Mouse (Mus musculus): ENCODE data around the gene Malsu1. TPM values are rescaled to one million over a fixed set of nuclear protein-coding genes. Genes with fewer than 3 reads are reported as not detected.

The Malsu1 gene
- total RNA-seq, 4 experiments from 2014 or later = 42.6 to 60.3 (median 52.1) TPM

DNA sequence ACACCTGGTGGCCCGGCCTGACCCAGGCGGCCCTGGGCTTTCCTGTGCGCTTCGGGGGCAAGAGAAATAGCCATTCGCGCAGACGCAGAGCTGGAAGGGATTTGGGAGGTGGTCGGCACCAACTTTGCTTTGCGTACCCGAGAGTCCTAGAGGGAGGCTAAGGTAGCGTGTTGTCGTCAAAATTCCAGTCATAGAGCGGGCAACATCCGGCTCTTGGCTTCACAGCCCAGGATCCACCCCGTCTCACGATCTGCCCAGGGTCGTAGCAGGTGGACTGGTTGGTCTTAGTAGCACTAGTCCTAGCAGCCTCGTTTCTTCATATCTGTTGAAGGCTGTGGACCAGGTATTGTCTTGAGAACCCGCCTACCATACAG, 509 bp downstream of the Malsu1 start:
- no peak for DNase-seq (ENCODE audit: low spot score in 2 of 2)

DNA sequence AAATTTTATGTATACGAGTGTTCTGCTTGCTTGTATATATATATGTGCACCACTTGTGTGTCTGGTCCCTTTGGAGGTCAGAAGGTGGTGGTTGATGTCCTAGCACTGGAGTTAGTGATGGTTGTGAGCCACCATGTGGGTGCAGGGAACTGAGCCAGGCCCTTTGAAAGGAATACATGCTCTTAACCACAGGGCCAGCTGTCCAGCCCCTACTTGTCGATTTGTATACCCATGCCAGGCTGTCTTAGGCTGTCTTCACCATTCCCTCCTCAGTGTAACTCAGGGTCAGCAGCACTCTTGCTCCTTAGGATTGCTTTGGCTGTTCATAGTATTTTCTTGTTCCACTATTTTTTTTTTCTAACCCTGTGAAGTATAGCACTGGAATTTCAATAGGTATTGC, 4.3 kb downstream of the Malsu1 start:
- DNase-seq (ENCODE audit: low spot score in 2 of 2) = no peak

DNA sequence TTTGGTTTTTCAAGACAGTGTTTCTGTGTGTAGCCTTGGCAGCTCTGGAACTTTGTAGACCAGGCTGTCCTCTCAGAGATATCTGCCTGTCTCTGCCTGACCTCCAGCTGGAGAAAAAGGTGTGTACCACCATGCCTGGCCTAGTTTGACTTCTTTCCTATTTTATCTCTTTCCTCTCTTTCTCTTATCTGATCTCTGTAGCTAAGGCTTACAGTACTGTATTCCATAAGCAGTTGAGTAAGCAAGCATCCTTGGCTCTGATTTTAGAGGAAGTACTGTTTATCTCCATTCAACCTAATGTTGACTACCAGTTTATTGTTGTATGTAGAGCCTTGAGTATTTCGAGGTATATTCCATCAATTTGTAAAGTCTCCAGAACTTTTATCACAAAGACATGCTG, 5.7 kb downstream of the Malsu1 start:
- DNase-seq (ENCODE audit: low spot score in 2 of 2) = no peak

DNA sequence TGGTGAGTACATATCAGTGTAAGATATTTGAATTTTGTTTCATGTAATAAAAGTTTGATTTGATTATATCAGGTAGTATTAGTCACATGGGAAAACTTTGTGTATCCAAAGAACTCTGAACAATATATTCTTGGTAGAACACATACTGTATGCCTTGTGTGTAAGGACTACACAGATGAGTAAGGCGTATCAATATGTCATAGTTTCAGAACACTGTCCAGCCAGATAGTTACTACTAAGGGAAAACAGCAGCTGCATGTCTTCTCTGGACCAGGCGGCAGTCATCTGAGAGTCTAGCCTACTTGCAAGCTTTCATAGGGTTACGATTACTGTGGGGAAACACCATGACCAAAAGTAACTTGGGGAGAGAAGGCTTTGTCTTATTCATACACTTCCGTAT, 9.4 kb downstream of the Malsu1 start:
- no peak for DNase-seq (ENCODE audit: low spot score in 2 of 2)

DNA sequence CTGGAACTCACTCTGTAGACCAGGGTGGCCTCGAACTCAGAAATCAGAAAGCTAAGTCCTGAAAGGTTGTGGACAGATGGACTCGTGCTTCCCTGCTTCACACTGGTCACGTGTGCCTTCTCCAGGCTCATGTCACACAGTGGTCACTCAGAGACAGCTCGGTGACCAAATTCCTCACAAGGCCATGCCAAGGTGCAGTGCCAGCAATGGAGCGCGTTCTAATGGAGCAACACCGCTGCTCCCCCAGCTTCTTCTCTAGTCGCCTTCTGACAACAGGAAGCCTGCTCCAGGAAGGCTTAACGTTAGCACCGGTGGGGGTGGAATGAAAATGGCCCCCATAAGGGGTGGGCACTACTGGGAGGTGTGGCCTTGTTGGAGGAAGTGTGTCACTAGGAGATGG, 21.4 kb downstream of the Malsu1 start:
- no peak for DNase-seq (ENCODE audit: low spot score in 2 of 2)

DNA sequence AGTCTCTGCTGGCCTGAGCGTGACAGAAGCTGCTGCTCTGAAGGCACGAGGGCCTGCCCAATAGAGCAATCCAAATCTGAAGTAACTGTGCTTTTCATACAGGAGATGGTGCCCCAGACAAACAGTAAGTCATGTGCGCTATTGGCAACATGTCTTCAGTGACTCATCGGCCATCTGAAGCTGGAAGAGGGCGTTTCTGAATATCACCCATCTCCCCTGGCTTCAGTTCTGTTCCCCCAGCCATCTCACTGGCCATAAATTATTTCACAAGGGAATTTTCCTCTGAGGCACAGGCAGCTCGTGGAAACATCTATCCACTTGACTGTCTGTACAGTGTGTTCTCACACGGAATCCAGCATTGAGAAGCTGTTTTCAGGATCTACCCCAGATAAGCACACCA, 22.8 kb downstream of the Malsu1 start:
- DNase-seq (ENCODE audit: low spot score in 2 of 2) = peak; percentile 45 to 58

DNA sequence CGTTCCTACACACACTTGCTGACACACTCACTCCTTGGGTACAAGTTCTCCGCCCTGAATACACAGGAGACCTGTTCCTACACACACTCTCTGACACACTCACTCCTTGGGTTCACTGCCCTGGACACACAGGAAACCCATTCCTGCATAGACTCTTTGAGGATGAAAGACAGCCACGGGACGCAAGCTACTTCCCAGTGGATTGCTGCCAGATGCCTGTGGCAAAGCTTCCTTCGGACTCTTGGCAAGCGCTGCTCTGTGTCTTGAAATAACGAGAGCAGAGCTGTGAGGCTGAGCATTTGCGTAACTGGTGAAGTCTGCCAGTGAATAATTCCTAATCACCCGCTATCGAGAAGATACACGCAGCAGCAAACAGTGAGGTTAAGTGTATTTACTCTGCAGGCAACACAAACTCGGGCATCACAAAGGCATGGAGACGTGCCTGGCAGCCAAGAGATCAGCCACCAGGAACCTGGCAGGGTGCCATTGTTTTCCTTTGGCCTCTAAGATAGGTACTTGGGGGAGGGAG, 23.4 kb downstream of the Malsu1 start:
- DNase-seq (ENCODE audit: low spot score in 2 of 2) = peak; percentile 75 to 84

DNA sequence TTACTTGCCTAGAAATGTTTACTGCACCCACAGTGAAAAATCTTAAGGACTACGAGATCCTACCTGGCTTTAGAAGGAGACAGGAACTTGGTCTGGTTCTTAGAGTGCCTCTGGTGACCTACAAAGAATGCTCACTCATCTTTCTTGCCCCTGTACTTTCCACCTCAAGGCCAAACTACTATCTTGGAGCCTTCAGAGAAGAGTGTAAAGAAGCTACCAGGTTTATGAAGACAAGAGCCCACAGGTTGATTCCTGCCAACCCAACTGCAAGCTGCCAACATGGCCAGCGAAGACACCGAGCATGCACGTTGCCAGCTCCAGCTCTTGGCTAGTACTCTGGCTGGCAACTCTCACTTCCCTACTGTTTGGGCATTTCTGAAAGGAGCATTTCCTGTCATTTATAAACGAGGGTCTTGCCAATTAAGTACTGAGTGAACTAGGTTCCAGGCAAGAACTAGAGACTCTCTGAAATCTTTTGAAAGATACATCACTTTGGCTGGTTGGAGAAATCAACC, 24.1 kb downstream of the Malsu1 start:
- DNase-seq (ENCODE audit: low spot score in 2 of 2) = peak in 1 of 2 experiments; percentile 28

DNA sequence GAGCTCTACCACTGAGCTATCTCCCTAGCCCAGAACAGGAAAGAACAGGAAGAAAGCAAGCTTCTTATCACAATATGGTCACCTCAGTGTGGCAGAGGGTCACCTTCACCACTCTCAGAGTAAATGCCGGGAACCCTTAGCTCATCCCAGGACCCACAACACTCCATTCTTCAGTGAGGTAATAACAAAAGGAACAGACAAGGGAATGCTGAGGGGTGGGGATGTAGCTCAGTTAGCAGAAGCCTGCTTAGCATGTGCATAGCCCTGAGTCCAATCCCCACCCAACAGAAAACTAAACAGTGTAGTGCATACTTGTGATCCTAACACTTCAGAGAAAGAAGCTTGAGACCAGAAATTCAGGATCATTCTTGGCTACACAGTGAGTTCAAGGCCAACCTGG, 25.5 kb downstream of the Malsu1 start:
- no peak for DNase-seq (ENCODE audit: low spot score in 2 of 2)

DNA sequence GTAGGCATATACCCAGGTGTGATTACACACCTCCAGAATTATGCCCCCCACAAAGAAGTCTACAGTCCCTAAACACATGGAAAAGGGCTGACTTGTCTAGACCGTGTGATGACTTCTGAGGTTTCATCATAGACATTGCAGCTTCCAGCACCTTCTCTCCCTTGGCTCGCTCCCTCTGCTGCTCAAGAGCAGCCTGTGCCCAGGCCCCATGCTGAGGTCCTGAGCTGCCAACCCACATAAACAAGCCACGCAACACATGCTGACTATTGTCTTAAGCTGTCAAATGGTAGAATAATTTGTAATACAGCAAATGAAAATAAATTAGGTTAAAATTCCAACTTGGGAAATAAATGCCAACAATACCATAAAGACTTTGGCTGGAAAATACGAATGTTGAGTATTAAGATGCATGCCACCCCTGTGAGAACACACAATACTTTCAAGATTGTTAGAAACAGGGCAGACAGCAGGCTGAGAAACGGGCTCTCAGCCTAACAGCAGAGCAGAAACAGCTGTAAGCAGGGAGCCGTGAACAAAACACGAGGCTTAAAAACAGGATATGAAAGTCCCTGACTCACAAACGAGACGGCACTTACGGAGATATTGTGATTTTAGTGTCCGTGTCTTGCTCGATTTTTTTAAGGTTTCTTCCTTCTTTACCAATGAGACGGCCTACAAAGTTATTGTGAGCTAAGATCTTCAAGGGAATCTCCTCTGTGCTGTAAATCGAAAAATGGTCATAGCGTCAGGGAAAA, 33.3 kb downstream of the Malsu1 start:
- no peak for DNase-seq (ENCODE audit: low spot score in 2 of 2)

DNA sequence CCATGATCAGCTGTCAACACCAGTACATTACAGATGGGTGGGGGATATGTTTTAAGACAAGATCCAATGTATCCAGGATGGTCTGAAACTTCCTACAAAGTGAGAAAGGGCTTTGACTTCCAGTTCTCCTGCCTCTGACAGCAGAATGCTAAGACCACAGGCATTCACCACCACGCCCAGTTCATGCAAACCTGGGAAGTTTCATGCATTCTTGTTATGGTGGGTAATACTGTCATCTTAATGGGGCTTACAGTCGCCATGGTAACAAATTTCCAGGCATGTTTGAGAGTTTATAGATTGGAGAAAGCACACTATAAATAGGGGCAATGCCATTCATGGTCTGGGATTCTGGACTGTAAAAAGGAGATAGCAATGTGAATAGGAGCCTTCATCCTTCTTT, 35.6 kb downstream of the Malsu1 start:
- no peak for DNase-seq (ENCODE audit: low spot score in 2 of 2)

DNA sequence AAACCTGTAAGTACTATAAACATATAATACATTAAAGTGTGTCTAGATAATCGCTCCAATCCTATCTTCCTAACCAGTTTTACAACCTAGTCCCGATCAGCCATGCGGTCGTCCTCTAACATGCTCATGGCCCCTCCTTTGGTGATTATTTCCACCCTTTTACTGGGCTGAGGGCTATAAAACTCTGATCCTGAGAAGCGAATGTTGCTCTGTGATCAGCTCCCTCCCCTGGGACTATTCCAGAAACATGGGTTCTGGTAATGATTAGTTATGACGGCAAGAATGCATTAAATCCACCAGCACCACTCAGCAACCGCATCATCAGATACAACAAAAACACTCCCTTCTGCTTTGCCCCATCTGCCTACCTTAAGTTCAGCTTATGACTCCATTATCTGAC, 40.3 kb downstream of the Malsu1 start:
- no peak for DNase-seq (ENCODE audit: low spot score in 2 of 2)

DNA sequence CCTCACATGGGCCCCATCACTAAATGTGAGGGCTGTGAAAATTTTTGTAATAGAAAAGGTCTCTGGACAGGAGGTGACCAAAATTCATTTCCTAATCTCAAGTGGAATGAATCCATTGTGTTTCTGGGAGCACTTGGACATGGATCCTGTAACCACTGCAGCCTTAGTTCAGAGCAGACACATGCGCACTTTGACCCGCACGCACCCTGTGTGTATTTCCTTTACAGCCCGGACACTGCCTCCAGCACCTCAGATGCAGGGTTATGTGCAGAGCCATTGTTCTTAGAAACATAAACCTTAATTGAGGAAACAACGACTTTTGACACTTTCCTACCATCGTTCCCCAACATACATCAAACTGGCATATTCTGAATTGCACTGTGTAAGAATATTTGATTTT, 40.9 kb downstream of the Malsu1 start:
- DNase-seq (ENCODE audit: low spot score in 2 of 2) = no peak

DNA sequence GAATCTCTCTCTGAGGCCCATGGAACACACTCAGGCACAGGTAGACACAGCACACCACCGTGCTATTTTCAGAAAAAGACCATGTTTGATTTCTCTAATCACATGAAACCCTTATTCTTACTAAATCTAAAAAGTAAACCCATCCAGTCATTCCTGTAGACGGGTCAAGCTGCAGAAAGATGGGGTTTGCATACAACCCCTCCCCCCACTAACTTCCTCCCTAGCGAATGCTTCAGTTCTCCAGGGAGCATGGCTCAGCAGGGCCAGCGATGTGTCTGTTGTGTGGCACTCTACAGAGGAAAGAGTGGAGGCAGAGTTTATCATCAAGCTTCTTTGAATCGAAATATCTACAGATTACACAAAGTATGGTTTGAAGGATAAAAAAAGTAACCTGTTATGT, 42.0 kb downstream of the Malsu1 start:
- no peak for DNase-seq (ENCODE audit: low spot score in 2 of 2)

DNA sequence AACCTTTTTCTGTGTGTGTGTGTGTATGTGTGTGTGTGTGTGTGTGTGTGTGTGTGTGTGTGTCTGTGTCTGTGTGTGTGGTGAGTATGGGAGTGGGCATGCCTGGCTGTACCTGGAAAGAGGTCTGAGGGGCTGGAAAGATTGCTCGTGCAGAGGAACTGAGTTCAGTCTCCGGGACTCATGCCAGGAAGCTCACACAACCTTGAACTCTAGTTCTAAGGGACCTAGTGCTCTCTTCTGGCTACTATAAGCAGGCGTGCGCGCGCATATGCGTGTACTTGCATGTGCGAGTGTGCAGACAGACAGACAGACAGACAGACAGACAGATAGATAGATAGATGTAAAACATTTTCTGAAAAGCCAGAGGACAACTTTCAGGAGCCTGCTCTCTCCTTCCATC, 42.6 kb downstream of the Malsu1 start:
- DNase-seq (ENCODE audit: low spot score in 2 of 2) = no peak

DNA sequence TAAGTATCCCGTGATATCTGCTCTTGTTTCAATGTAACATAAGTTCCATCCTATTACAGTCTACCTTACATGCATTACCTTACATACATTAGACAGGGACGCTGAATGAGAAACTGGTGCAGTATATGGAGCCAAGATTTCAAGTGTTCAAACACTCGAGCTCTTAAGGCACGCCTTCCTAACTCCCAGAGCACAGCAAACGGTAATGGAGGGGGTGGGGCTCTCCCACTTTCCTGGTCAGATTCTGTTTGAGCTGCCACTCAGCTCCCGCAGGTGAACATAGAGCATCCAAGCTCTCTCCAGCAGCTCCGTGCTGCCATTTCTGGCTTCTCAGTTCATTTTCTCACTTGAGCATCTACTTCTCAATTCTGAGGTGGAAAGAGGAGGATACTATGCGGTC, 44.9 kb downstream of the Malsu1 start:
- DNase-seq (ENCODE audit: low spot score in 2 of 2) = no peak

DNA sequence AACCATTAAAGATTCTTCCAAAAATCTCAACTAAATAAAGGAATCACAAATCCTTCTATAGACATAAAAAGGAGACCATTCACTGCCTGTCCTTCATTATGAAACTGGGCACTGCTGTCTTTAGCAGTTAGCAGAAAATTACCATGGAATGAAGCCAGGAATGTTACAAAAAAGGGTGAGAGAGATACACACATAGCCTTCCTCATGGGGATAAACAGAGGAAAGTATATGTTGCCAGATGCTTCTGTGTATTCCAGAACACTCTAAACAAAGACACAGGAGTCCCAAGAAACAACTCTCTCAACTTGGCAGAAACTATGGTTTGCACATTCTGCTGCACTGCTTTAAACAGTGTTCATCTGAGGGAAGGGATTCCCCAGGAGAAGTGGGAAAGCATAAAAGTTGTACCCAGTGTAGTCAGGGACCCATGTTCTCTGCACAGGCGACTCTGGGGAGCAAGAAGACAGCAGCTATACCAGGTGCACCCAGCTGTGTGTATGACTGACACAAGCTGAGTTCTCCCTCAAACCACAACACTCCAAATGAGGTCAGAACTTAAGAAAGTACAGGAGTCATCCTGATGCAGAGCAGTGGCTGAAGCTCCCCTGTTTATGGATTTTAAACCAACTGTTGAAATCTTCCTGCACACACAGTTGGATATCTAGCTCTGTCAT, 46.0 kb downstream of the Malsu1 start:
- no peak for DNase-seq (ENCODE audit: low spot score in 2 of 2)

DNA sequence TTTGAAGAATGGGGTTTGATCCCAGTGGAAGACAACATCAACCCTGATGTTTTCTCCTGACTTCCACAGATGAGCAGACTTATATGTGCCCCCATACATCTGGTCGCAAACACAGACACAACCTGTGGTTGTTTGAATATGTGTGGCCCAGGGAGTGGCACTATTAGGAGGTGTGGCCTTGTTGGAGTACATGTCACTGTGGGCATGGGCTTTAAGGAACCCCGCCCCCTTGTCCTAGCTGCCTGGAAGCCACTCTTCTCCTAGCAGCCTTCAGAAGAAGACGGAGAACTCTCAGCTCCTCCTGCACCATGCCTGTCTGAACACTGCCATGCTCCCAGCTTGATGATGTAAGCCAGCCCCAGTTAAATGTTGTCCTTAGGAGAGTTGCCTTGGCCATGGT, 46.8 kb downstream of the Malsu1 start:
- DNase-seq (ENCODE audit: low spot score in 2 of 2) = no peak

DNA sequence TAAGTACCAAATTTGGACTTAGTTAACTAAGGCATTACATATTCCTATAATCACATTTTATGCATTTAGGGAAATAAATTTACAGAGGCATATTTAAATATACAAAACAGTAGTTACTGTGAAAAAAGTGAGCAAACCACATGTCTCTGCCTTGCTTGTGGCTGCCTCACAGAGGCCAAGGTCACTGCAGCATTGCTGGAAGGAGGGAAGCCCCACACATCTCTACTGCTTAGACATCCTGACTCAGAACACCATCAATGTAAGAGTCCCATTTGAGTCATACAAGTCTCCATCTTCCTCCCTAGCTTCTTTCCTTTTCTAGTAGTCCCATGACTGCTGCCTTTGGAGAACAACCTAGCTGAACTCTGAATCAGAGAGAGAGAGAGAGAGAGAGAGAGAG, 56.7 kb downstream of the Malsu1 start:
- no peak for DNase-seq (ENCODE audit: low spot score in 2 of 2)

DNA sequence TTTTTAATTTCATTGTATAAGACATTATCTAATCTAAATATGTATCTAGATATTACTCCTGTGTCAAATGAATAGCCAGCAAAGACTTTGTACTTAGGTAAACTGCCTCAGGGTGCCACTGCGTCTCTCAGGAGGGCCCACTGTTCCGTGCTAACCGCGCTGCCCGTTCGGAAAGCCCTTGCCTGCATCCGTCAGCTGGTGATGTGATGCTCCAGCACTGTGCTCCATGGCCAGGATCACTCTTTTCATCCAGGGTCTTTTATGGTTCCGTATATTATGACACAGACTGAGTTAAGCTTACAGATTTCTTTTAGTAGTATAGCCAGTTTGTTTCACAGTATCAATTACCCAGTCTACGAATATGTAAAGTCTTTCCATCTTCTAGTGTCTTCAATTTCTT, 58.3 kb downstream of the Malsu1 start:
- no peak for DNase-seq (ENCODE audit: low spot score in 2 of 2)

DNA sequence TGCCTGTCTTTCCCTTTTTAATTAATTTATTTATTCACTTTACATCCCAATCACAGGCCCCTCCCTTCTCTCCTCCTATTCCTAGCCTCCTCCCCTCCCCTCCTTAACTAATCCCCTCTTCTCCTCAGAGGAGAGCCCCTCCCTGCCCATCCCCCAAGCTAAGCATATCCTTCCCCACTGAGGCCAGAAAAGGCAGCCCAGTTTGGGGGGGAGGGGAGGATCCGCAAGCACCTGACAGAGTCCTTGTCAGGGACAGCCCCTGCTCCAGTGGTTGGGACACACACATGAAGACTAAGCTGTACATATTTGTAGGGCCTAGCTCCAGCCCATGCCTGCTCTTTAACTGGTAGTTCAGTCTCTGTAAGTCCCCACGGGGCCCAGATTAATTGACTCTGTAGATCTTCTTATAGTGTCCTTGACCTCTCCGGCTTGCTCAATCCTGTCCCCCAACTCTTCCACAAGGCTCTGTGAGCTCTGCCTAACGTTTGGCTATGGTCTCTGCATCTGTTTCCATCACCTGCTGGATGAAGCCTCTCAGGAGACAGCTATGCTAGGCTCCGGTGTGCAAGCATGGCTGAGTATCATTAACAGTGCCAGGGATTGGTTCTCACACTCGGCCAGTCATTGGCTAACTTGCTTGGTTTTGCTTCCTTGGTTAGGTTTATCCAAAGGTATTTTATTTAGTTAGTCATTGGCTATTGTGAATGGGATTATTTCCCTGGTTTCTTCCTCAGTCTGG, 58.9 kb downstream of the Malsu1 start:
- no peak for DNase-seq (ENCODE audit: low spot score in 2 of 2)

Measured in gastrocnemius, adult 8-10 months (tissue).